In the genomic region with DNA sequence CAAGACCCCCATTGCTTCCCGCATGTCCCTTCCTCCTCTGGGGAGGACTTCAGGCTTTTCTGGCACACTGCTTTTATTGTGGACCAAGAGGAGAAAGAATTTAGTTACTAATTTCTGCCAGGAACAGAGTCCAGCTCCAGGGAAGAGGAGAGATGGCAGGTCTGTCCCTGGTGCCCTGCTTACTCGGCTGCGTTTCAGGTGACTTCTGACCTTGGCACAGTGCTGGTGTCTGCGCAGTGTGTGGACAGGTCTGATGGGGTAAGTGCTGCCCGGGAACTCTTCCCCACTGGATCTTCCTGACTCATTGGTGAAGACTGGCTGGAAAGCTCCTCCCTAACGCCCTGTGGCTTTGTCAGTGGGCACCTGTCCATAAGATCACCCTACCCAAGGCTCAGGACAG, we compare ENCODE assay signal across 21 mouse cellular contexts. TPM values are rescaled to one million over a fixed set of nuclear protein-coding genes. Genes with fewer than 3 reads are reported as not detected.
DNase-seq lines count a peak whose midpoint lies in the region; ATAC-seq and TF ChIP-seq lines count a peak whose summit lies in the region.
"Had no signal": no experiment of that assay in that cellular context is flagged by ENCODE, and none has a peak within 500 bp of the region (broad histone marks: within the 10 kb centered on the region; RNA-seq: fewer than 3 reads in every experiment).

No protein-coding gene starts in this region.

- no peaks in the 10 kb centered on the region for H3K9me3 ChIP-seq in midbrain, embryonic 10.5 days (replicated peaks)
- H3K9me3 ChIP-seq in midbrain, postnatal 0 days (ENCODE audit: low read length) = no peaks in the 10 kb centered on the region
- H3K9me3 ChIP-seq: embryonic facial prominence, embryonic 13.5 days; heart, embryonic 15.5 days; limb, embryonic 15.5 days; neural tube, embryonic 15.5 days had no signal

- H3K4me3 ChIP-seq in gastrocnemius, adult 2 months = no peak overlapping the region
- peak overlapping the region; percentile 0; the same call in 1 of the 2 replicates for H3K4me3 ChIP-seq in midbrain, embryonic 10.5 days
- H3K4me3 ChIP-seq in midbrain, postnatal 0 days (ENCODE audit: low read depth, low read length) = no peak overlapping the region
- H3K4me3 ChIP-seq: embryonic facial prominence, embryonic 13.5 days; heart, embryonic 15.5 days; limb, embryonic 15.5 days; neural tube, embryonic 15.5 days had no signal

- DNase-seq in gastrocnemius, adult 2 months = no peak
- no peak for DNase-seq in gastrocnemius, postnatal 25 days
- no peak for DNase-seq in midbrain, embryonic 10.5 days (ENCODE audit: low spot score)
- DNase-seq in midbrain, postnatal 0 days (ENCODE audit: low spot score) = no peak
- peak; percentile 95 for DNase-seq in kidney, adult 9 months
- DNase-seq in kidney, postnatal 36 days = peak; percentile 85 to 92
- no peak for DNase-seq in layer of hippocampus, adult 8-10 months (ENCODE audit: low spot score in 2 of 2)
- DNase-seq: adrenal gland, postnatal 10 days; cerebellum, adult 9-11 months; heart, postnatal 4 days; layer of hippocampus, postnatal 36 days; lung, adult 2 months; lung, postnatal 36 days; thymus, postnatal 25 days had no signal

- H3K27ac ChIP-seq in gastrocnemius, adult 2 months = peak overlapping the region; percentile 24
- peak overlapping the region; percentile 95 for H3K27ac ChIP-seq in midbrain, embryonic 10.5 days (replicated peaks)
- no peak overlapping the region for H3K27ac ChIP-seq in midbrain, postnatal 0 days (ENCODE audit: low read depth, low read length)
- H3K27ac ChIP-seq: embryonic facial prominence, embryonic 13.5 days; heart, embryonic 15.5 days; limb, embryonic 15.5 days; neural tube, embryonic 15.5 days had no signal

- H3K36me3 ChIP-seq in midbrain, embryonic 10.5 days = no peaks in the 10 kb centered on the region
- no peaks in the 10 kb centered on the region for H3K36me3 ChIP-seq in midbrain, postnatal 0 days (ENCODE audit: insufficient read depth, low read length)
- H3K36me3 ChIP-seq: embryonic facial prominence, embryonic 13.5 days; heart, embryonic 15.5 days; limb, embryonic 15.5 days; neural tube, embryonic 15.5 days had no signal

- intact Hi-C loops in gastrocnemius, adult 2 months (cut with DNase I) = no loop called here

- WGBS in midbrain, embryonic 10.5 days = 73% methylated on average over 6 of the region's 6 CpGs
- WGBS in midbrain, postnatal 0 days = 56% methylated on average over 6 of the region's 6 CpGs

- no peak overlapping the region for H3K4me2 ChIP-seq in midbrain, postnatal 0 days (ENCODE audit: low read depth, low read length, poor library complexity, severe bottlenecking)
- H3K4me2 ChIP-seq: embryonic facial prominence, embryonic 13.5 days; heart, embryonic 15.5 days; limb, embryonic 15.5 days; neural tube, embryonic 15.5 days had no signal

- peaks cover 100% of the 10 kb centered on the region for H3K4me1 ChIP-seq in midbrain, embryonic 10.5 days
- H3K4me1 ChIP-seq in midbrain, postnatal 0 days (ENCODE audit: insufficient read depth, low read length) = 0 out of 2 replicates have a peak, but pooled peaks cover under 1% of the 10 kb centered on the region

- no peak overlapping the region for H3K9ac ChIP-seq in midbrain, postnatal 0 days (replicated peaks; ENCODE audit: low read length, poor library complexity, severe bottlenecking)
- H3K9ac ChIP-seq: embryonic facial prominence, embryonic 13.5 days; heart, embryonic 15.5 days; limb, embryonic 15.5 days; neural tube, embryonic 15.5 days had no signal

- peaks cover 40% of the 10 kb centered on the region for H3K27me3 ChIP-seq in midbrain, embryonic 10.5 days (ENCODE audit: low read depth, poor library complexity, severe bottlenecking)
- peaks cover 8% of the 10 kb centered on the region for H3K27me3 ChIP-seq in midbrain, postnatal 0 days (ENCODE audit: insufficient read depth, low read length)

- no peak for TF ChIP-seq CTCF in gastrocnemius, adult 2 months (IDR thresholded peaks at IDR 0.05)
- no peak for TF ChIP-seq CTCF in midbrain, postnatal 0 days (IDR thresholded peaks at IDR 0.05)

- ATAC-seq in midbrain, postnatal 0 days (ENCODE audit: low FRiP score) = no peak
- ATAC-seq in erythroblast, adult 5-6 weeks (replicated peaks; ENCODE audit: low FRiP score, poor library complexity, severe bottlenecking) = no peak
- ATAC-seq: CD4-positive, CD25-positive, alpha-beta regulatory T cell, adult 4 months; Patski had no signal

RNA-seq across cellular contexts. Expression of gene Slc45a3, which starts 6.2 kb away (rescaled TPM):
- 1 to 10 TPM in 1 of 2 experiments, under 1 TPM in 1; 0.84 to 1.4 TPM for total RNA-seq in gastrocnemius, adult 2 months (2021)
- 1 to 10 TPM; 1.3 to 1.6 TPM for total RNA-seq in gastrocnemius, postnatal 25 days (2021)
- polyA plus RNA-seq in midbrain, embryonic 10.5 days (2016; fragmentation: Nextera tagmentation; extraction: Ambion mirVana) = 18.6 and 22.3 TPM in 2 replicates
- 0.80 and 1.3 TPM in 2 replicates for total RNA-seq in midbrain, postnatal 0 days (2014; rRNA removed)
- 0.38 and 0.63 TPM in 2 replicates for polyA plus RNA-seq in midbrain, postnatal 0 days (2015; fragmentation: Nextera tagmentation; extraction: Ambion mirVana)
- not detected in 2 replicates for total RNA-seq in erythroblast, adult 5-6 weeks (2015; ENCODE audit: low replicate concordance)
- total RNA-seq in erythroblast, adult 5-6 weeks (2017; ENCODE audit: low replicate concordance) = 0.56 and 1.3 TPM in 2 replicates
- under 1 TPM; 0.63 to 0.75 (median 0.70) TPM for total RNA-seq in layer of hippocampus, adult 8-10 months (2022)

RNA-seq across cellular contexts. Expression of gene Elk4, which starts 38.4 kb away (rescaled TPM):
- total RNA-seq in gastrocnemius, adult 2 months (2021) = 10 to 100 TPM; 69.6 to 76.1 TPM
- total RNA-seq in gastrocnemius, postnatal 25 days (2021) = 10 to 100 TPM; 59.2 to 59.9 TPM
- polyA plus RNA-seq in midbrain, embryonic 10.5 days (2016; fragmentation: Nextera tagmentation; extraction: Ambion mirVana) = 12.5 and 13.3 TPM in 2 replicates
- 17.6 and 23.4 TPM in 2 replicates for total RNA-seq in midbrain, postnatal 0 days (2014; rRNA removed)
- 6.0 and 8.1 TPM in 2 replicates for polyA plus RNA-seq in midbrain, postnatal 0 days (2015; fragmentation: Nextera tagmentation; extraction: Ambion mirVana)
- total RNA-seq in erythroblast, adult 5-6 weeks (2015; ENCODE audit: low replicate concordance) = 96.8 and 101 TPM in 2 replicates
- 75.8 and 94.4 TPM in 2 replicates for total RNA-seq in erythroblast, adult 5-6 weeks (2017; ENCODE audit: low replicate concordance)
- total RNA-seq in layer of hippocampus, adult 8-10 months (2022) = 10 to 100 TPM; 51.2 to 62.8 (median 58.9) TPM

RNA-seq across cellular contexts. Expression of gene Nucks1, which starts 58.6 kb away (rescaled TPM):
- 10 to 100 TPM; 61.7 to 71.4 TPM for total RNA-seq in gastrocnemius, adult 2 months (2021)
- total RNA-seq in gastrocnemius, postnatal 25 days (2021) = 10 to 100 TPM; 53.8 to 53.9 TPM
- polyA plus RNA-seq in midbrain, embryonic 10.5 days (2016; fragmentation: Nextera tagmentation; extraction: Ambion mirVana) = 103 and 104 TPM in 2 replicates
- 121 and 140 TPM in 2 replicates for total RNA-seq in midbrain, postnatal 0 days (2014; rRNA removed)
- 41.3 and 51.7 TPM in 2 replicates for polyA plus RNA-seq in midbrain, postnatal 0 days (2015; fragmentation: Nextera tagmentation; extraction: Ambion mirVana)
- total RNA-seq in erythroblast, adult 5-6 weeks (2015; ENCODE audit: low replicate concordance) = 35.0 and 47.6 TPM in 2 replicates
- 77.1 and 83.3 TPM in 2 replicates for total RNA-seq in erythroblast, adult 5-6 weeks (2017; ENCODE audit: low replicate concordance)
- total RNA-seq in layer of hippocampus, adult 8-10 months (2022) = 100 to 1,000 TPM; 151 to 160 (median 159) TPM

Comparison
In these comparisons a context has a peak if more than half of its experiments do, and no peak if none do; other contexts are left out.
1. DNase-seq: peak in kidney, adult 9 months (single experiment) and kidney, postnatal 36 days (2 of 2); none in gastrocnemius, adult 2 months (single experiment), gastrocnemius, postnatal 25 days (single experiment), midbrain, embryonic 10.5 days (single experiment), midbrain, postnatal 0 days (single experiment) and layer of hippocampus, adult 8-10 months (0 of 2).